Mouse (Mus musculus) forebrain, embryonic 13.5 days (tissue): ENCODE measurements around the gene Hist3h2ba. TPM values are rescaled to one million over a fixed set of nuclear protein-coding genes. Genes with fewer than 3 reads are reported as not detected.

Experiments used
- ATAC-seq: fragments of 200-750 bp; cut with Nextera tagmentation; 2 replicates; pipeline ENCODE4 v1.8.0; 2017
- H3K27ac ChIP-seq: fragments of 300-500 bp; sonication (generic); 2 replicates; pipeline ENCODE4 v1.5.1; 2015; ENCODE audit warnings: inconsistent platforms, mild to moderate bottlenecking, moderate library complexity
- H3K27me3 ChIP-seq: fragments of 300-500 bp; sonication (generic); 2 replicates; pipeline ENCODE4 v1.6.1; 2015; ENCODE audit warnings: mild to moderate bottlenecking, inconsistent platforms
- H3K36me3 ChIP-seq: fragments of 300-500 bp; sonication (generic); 2 replicates; pipeline ENCODE4 v1.6.1; 2015; ENCODE audit warnings: mild to moderate bottlenecking, inconsistent platforms; ENCODE audit not compliant: poor library complexity, severe bottlenecking
- H3K4me1 ChIP-seq: fragments of 300-500 bp; sonication (generic); 2 replicates; pipeline ENCODE4 v1.6.1; 2015; ENCODE audit warnings: inconsistent platforms
- H3K4me2 ChIP-seq: fragments of 300-500 bp; sonication (generic); 2 replicates; pipeline ENCODE4 v1.6.1; 2015; ENCODE audit warnings: inconsistent platforms, mild to moderate bottlenecking, moderate library complexity
- H3K4me3 ChIP-seq: fragments of 300-500 bp; sonication (generic); 2 replicates; pipeline ENCODE4 v1.5.1; 2015; ENCODE audit warnings: mild to moderate bottlenecking, inconsistent platforms
- H3K9ac ChIP-seq: fragments of 300-500 bp; sonication (generic); 2 replicates; pipeline ENCODE4 v1.6.1; 2015; ENCODE audit warnings: mild to moderate bottlenecking, inconsistent platforms
- H3K9me3 ChIP-seq: fragments of 300-500 bp; sonication (generic); replicated peaks from 2 replicates; pipeline ENCODE4 v1.6.1; 2016; ENCODE audit warnings: inconsistent platforms
- WGBS: fragments of 180-500 bp; shearing (Covaris S2); methylation state at CpG from one replicate; pipeline ENCODE4 v1.1.7; 2015; 5-methylcytosine and 5-hydroxymethylcytosine counted together
- microRNA-seq: library from miRNA; unstranded; fragments of <30 nt; microRNA quantifications from one replicate; pipeline ENCODE4, GENCODE M21; 2016
- polyA plus RNA-seq: library from polyadenylated mRNA; unstranded; fragments of >200 nt; fragmentation: Nextera tagmentation; extraction: Ambion mirVana; gene quantifications from 2 replicates; pipeline ENCODE4 v1.2.1, GENCODE M21; 2015

Hist3h2ba gene
- polyA plus RNA-seq, 1 experiment from 2014 or later: 321 TPM

GRCm38 (mm10) chr11:58995807-58996370 is 47.2 kb downstream of the Hist3h2ba start:
- Histone ChIP-seq H3K9ac (no peak overlapping the region), H3K4me3 (no peak overlapping the region), H3K27me3 (peaks cover 27% of the 10 kb centered on the region), H3K36me3 (peaks cover 6% of the 10 kb centered on the region), H3K4me1 (no peaks in the 10 kb centered on the region; the same call in 1 of the 2 replicates), H3K9me3 (no peaks in the 10 kb centered on the region), H3K27ac (no peak overlapping the region), H3K4me2 (no peak overlapping the region)
- 59% methylated on average over 12 of the region's 12 CpGs for WGBS
- ATAC-seq: no peak

GRCm38 (mm10) chr11:58997541-58997940 is 48.8 kb downstream of the Hist3h2ba start:
- 82% methylated on average over 5 of the region's 5 CpGs for WGBS
- Histone ChIP-seq H3K9ac (no peak overlapping the region), H3K9me3 (no peaks in the 10 kb centered on the region), H3K36me3 (no peaks in the 10 kb centered on the region), H3K4me2 (no peak overlapping the region), H3K27ac (no peak overlapping the region), H3K27me3 (peaks cover 27% of the 10 kb centered on the region), H3K4me1 (no peaks in the 10 kb centered on the region; the same call in 1 of the 2 replicates), H3K4me3 (no peak overlapping the region)
- ATAC-seq: no peak

Small RNAs within 50 kb of the gene (microRNA-seq; reads per million reads assigned to microRNA genes)
- gene Gm44313: not detected

Other genes with a start within 250 kb of the Hist3h2ba start
- not detected in 2 replicates for gene Olfr319, start 249.8 kb upstream of the Hist3h2ba start, polyA plus RNA-seq
- not detected in 2 replicates for gene Olfr318, start 224.9 kb upstream of the Hist3h2ba start, polyA plus RNA-seq
- 0.09 TPM in 1 of 2 replicates, not detected in the other for gene Olfr317, start 209.7 kb upstream of the Hist3h2ba start, polyA plus RNA-seq
- gene Olfr316, start 196.2 kb upstream of the Hist3h2ba start, polyA plus RNA-seq: not detected in 2 replicates
- gene Olfr315, start 175.7 kb upstream of the Hist3h2ba start, polyA plus RNA-seq: not detected in 2 replicates
- gene Olfr314, start 166.0 kb upstream of the Hist3h2ba start, polyA plus RNA-seq: not detected in 2 replicates
- gene Fam183b, start 147.0 kb upstream of the Hist3h2ba start, polyA plus RNA-seq: 2.9 and 5.0 TPM in 2 replicates
- not detected in 2 replicates for gene Olfr313, start 133.9 kb upstream of the Hist3h2ba start, polyA plus RNA-seq
- gene Olfr312, start 119.7 kb upstream of the Hist3h2ba start, polyA plus RNA-seq: not detected in 2 replicates
- not detected in 2 replicates for gene Olfr311, start 109.7 kb upstream of the Hist3h2ba start, polyA plus RNA-seq
- gene Gm12258, start 101.8 kb upstream of the Hist3h2ba start, polyA plus RNA-seq: 14.3 and 18.4 TPM in 2 replicates
- gene 2810021J22Rik, start 81.7 kb upstream of the Hist3h2ba start, polyA plus RNA-seq: 10.5 and 10.9 TPM in 2 replicates
- gene Zfp39, start 44.7 kb upstream of the Hist3h2ba start, polyA plus RNA-seq: 4.8 and 4.9 TPM in 2 replicates
- gene Btnl10, start 31.0 kb upstream of the Hist3h2ba start, polyA plus RNA-seq: not detected in 2 replicates
- 368 and 373 TPM in 2 replicates for gene Rnf187, start 10.0 kb upstream of the Hist3h2ba start, polyA plus RNA-seq
- 126 and 132 TPM in 2 replicates for gene Hist3h2a, start 5.8 kb downstream of the Hist3h2ba start, polyA plus RNA-seq
- 0.96 and 1.3 TPM in 2 replicates for gene Trim17, start 5.8 kb downstream of the Hist3h2ba start, polyA plus RNA-seq
- 19.4 and 22.9 TPM in 2 replicates for gene Trim11, start 29.2 kb downstream of the Hist3h2ba start, polyA plus RNA-seq
- 0.04 and 0.08 TPM in 2 replicates for gene Obscn, start 187.5 kb downstream of the Hist3h2ba start, polyA plus RNA-seq
- gene Iba57, start 214.8 kb downstream of the Hist3h2ba start, polyA plus RNA-seq: 6.8 and 7.5 TPM in 2 replicates
- gene Gjc2, start 234.3 kb downstream of the Hist3h2ba start, polyA plus RNA-seq: not detected in 2 replicates
- gene Guk1, start 243.3 kb downstream of the Hist3h2ba start, polyA plus RNA-seq: 127 and 131 TPM in 2 replicates